ENCODE assay signal across 11 mouse cellular contexts in the genomic region with DNA sequence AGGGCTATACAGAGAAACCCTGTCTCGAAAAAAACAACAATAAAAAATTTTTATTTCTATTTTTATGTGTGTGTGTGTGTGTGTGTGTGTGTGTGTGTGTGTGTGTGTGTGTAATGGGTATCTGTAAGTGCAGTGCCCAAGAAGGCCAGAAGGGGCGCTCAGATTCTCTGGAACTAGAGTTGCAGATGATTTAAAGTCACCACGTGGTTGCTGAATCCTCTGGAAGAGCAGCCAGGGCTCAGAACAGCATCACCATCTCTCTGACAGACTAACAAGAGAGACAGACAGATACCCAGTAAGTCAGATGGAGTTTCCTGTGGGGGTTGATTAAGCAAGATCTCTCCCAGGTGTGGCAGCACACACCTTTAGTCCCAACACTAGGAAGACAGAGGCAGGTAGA. TPM values are rescaled to one million over a fixed set of nuclear protein-coding genes. Genes with fewer than 3 reads are reported as not detected.
DNase-seq lines count a peak whose midpoint lies in the region; ATAC-seq and TF ChIP-seq lines count a peak whose summit lies in the region.
"Had no signal": no experiment of that assay in that cellular context is flagged by ENCODE, and none has a peak within 500 bp of the region (broad histone marks: within the 10 kb centered on the region; RNA-seq: fewer than 3 reads in every experiment).

No protein-coding gene starts in this region.

- no peaks in the 10 kb centered on the region for H3K27me3 ChIP-seq in forebrain, embryonic 11.5 days (ENCODE audit: control insufficient read depth, insufficient read depth, low read length)
- H3K27me3 ChIP-seq in forebrain, embryonic 14.5 days (replicated peaks; ENCODE audit: control insufficient read depth, insufficient read depth, low read length) = no peaks in the 10 kb centered on the region
- H3K27me3 ChIP-seq in lung, postnatal 0 days (replicated peaks; ENCODE audit: insufficient read depth, low read length) = no peaks in the 10 kb centered on the region
- H3K27me3 ChIP-seq: embryonic facial prominence, embryonic 15.5 days; kidney, embryonic 15.5 days had no signal

- no peak for ATAC-seq in forebrain, embryonic 11.5 days (replicated peaks; ENCODE audit: low FRiP score)
- no peak for ATAC-seq in forebrain, embryonic 14.5 days
- no peak for ATAC-seq in lung, postnatal 0 days

- intact Hi-C loops in left cerebral cortex, postnatal 25 days (cut with DNase I) = loop anchor here (5.0 kb wide), 1 partner anchor 68 kb away; no protein-coding TSS in a partner anchor

- H3K9ac ChIP-seq in forebrain, embryonic 11.5 days (ENCODE audit: low read length) = no peak overlapping the region
- no peak overlapping the region for H3K9ac ChIP-seq in forebrain, embryonic 14.5 days (ENCODE audit: low read length)
- H3K9ac ChIP-seq in lung, postnatal 0 days (replicated peaks; ENCODE audit: low read depth) = no peak overlapping the region
- H3K9ac ChIP-seq: embryonic facial prominence, embryonic 15.5 days; kidney, embryonic 15.5 days had no signal

- no peaks in the 10 kb centered on the region for H3K36me3 ChIP-seq in forebrain, embryonic 11.5 days (ENCODE audit: control insufficient read depth, insufficient read depth, low read length)
- H3K36me3 ChIP-seq in forebrain, embryonic 14.5 days (ENCODE audit: control insufficient read depth, insufficient read depth, low read length) = no peaks in the 10 kb centered on the region
- no peaks in the 10 kb centered on the region for H3K36me3 ChIP-seq in lung, postnatal 0 days (ENCODE audit: insufficient read depth, low read length)
- H3K36me3 ChIP-seq: embryonic facial prominence, embryonic 15.5 days; kidney, embryonic 15.5 days; limb, embryonic 10.5 days had no signal

- no peaks in the 10 kb centered on the region for H3K4me1 ChIP-seq in forebrain, embryonic 11.5 days (replicated peaks; ENCODE audit: control insufficient read depth, insufficient read depth, low read length)
- H3K4me1 ChIP-seq in forebrain, embryonic 14.5 days (ENCODE audit: control insufficient read depth, insufficient read depth, low read length) = no peaks in the 10 kb centered on the region
- H3K4me1 ChIP-seq in lung, postnatal 0 days (ENCODE audit: insufficient read depth, low read depth, low read length) = no peaks in the 10 kb centered on the region

- no peaks in the 10 kb centered on the region for H3K9me3 ChIP-seq in forebrain, embryonic 11.5 days (ENCODE audit: control insufficient read depth, low read length)
- no peaks in the 10 kb centered on the region for H3K9me3 ChIP-seq in forebrain, embryonic 14.5 days (replicated peaks; ENCODE audit: control insufficient read depth, low read length)
- H3K9me3 ChIP-seq in lung, postnatal 0 days (ENCODE audit: low read length) = no peaks in the 10 kb centered on the region
- H3K9me3 ChIP-seq: embryonic facial prominence, embryonic 15.5 days; kidney, embryonic 15.5 days; limb, embryonic 10.5 days had no signal

- peak; percentile 48 for DNase-seq in forebrain, embryonic 11.5 days (ENCODE audit: low spot score)
- no peak for DNase-seq in forebrain, embryonic 14.5 days (ENCODE audit: low spot score)
- no peak for DNase-seq in lung, postnatal 0 days (ENCODE audit: low spot score)
- no peak for DNase-seq in lung, postnatal 14 days
- DNase-seq in B cell, adult 2 months = peak; percentile 53 to 56
- peak; percentile 43 for DNase-seq in brain, adult 2 months (ENCODE audit: low read depth, low spot score)
- no peak for DNase-seq in urinary bladder, postnatal 14 days (ENCODE audit: low spot score)
- no peak for DNase-seq in left cerebral cortex, postnatal 25 days (ENCODE audit: low spot score in 2 of 2)

- TF ChIP-seq EP300 in lung, postnatal 0 days (IDR thresholded peaks at IDR 0.05) = no peak

- H3K27ac ChIP-seq in forebrain, embryonic 11.5 days (ENCODE audit: low read depth, low read length) = no peak overlapping the region
- no peak overlapping the region for H3K27ac ChIP-seq in forebrain, embryonic 14.5 days (ENCODE audit: low read depth, low read length)
- H3K27ac ChIP-seq in lung, postnatal 0 days (ENCODE audit: low read length) = no peak overlapping the region
- H3K27ac ChIP-seq: embryonic facial prominence, embryonic 15.5 days; limb, embryonic 10.5 days had no signal

- TF ChIP-seq CTCF in lung, postnatal 0 days (IDR thresholded peaks at IDR 0.05) = peak; percentile 20; the same call in 1 of the 2 replicates

- no peak overlapping the region for H3K4me3 ChIP-seq in forebrain, embryonic 11.5 days (ENCODE audit: low read depth, low read length)
- no peak overlapping the region for H3K4me3 ChIP-seq in forebrain, embryonic 14.5 days (ENCODE audit: low read depth, low read length)
- no peak overlapping the region for H3K4me3 ChIP-seq in lung, postnatal 0 days (ENCODE audit: low read depth, low read length)

- H3K4me2 ChIP-seq in forebrain, embryonic 11.5 days (ENCODE audit: low read depth, low read length, severe bottlenecking) = no peak overlapping the region
- H3K4me2 ChIP-seq in forebrain, embryonic 14.5 days (ENCODE audit: low read length) = no peak overlapping the region
- H3K4me2 ChIP-seq in lung, postnatal 0 days (replicated peaks; ENCODE audit: low read depth, low read length) = no peak overlapping the region

- WGBS in forebrain, embryonic 11.5 days = 59% methylated on average over 3 of the region's 3 CpGs
- 54% methylated on average over 3 of the region's 3 CpGs for WGBS in forebrain, embryonic 14.5 days
- WGBS in lung, postnatal 0 days = 52% methylated on average over 3 of the region's 3 CpGs

RNA-seq across cellular contexts. Expression of gene Keap1, which starts 19.3 kb away (rescaled TPM):
- 35.9 and 41.3 TPM in 2 replicates for polyA plus RNA-seq in forebrain, embryonic 11.5 days (2014; fragmentation: Nextera tagmentation; extraction: Ambion mirVana)
- polyA plus RNA-seq in forebrain, embryonic 14.5 days (2014; fragmentation: Nextera tagmentation; extraction: Ambion mirVana) = 34.7 and 39.1 TPM in 2 replicates
- 44.7 and 45.9 TPM in 2 replicates for polyA plus RNA-seq in lung, postnatal 0 days (2015; fragmentation: Nextera tagmentation; extraction: Ambion mirVana)
- 10 to 100 TPM; 49.2 to 51.0 TPM for total RNA-seq in left cerebral cortex, postnatal 25 days (2021)

RNA-seq across cellular contexts. Expression of gene S1pr5, which starts 28.4 kb away (rescaled TPM):
- 0.09 and 0.11 TPM in 2 replicates for polyA plus RNA-seq in forebrain, embryonic 11.5 days (2014; fragmentation: Nextera tagmentation; extraction: Ambion mirVana)
- 0.94 and 1.4 TPM in 2 replicates for polyA plus RNA-seq in forebrain, embryonic 14.5 days (2014; fragmentation: Nextera tagmentation; extraction: Ambion mirVana)
- 0.12 and 0.13 TPM in 2 replicates for polyA plus RNA-seq in lung, postnatal 0 days (2015; fragmentation: Nextera tagmentation; extraction: Ambion mirVana)
- total RNA-seq in left cerebral cortex, postnatal 25 days (2021) = 1 to 10 TPM; 7.8 to 8.3 TPM
- polyA plus RNA-seq: kidney, embryonic 15.5 days had no signal

RNA-seq across cellular contexts. Expression of gene Atg4d, which starts 45.3 kb away (rescaled TPM):
- polyA plus RNA-seq in forebrain, embryonic 11.5 days (2014; fragmentation: Nextera tagmentation; extraction: Ambion mirVana) = 55.7 and 57.9 TPM in 2 replicates
- polyA plus RNA-seq in forebrain, embryonic 14.5 days (2014; fragmentation: Nextera tagmentation; extraction: Ambion mirVana) = 45.7 and 53.1 TPM in 2 replicates
- 36.4 and 40.0 TPM in 2 replicates for polyA plus RNA-seq in lung, postnatal 0 days (2015; fragmentation: Nextera tagmentation; extraction: Ambion mirVana)
- total RNA-seq in left cerebral cortex, postnatal 25 days (2021) = 10 to 100 TPM; 40.7 to 49.2 TPM

RNA-seq across cellular contexts. Expression of gene Pde4a, which starts 54.3 kb away (rescaled TPM):
- polyA plus RNA-seq in forebrain, embryonic 11.5 days (2014; fragmentation: Nextera tagmentation; extraction: Ambion mirVana) = 7.0 and 8.4 TPM in 2 replicates
- 17.3 and 22.4 TPM in 2 replicates for polyA plus RNA-seq in forebrain, embryonic 14.5 days (2014; fragmentation: Nextera tagmentation; extraction: Ambion mirVana)
- 3.9 and 4.7 TPM in 2 replicates for polyA plus RNA-seq in lung, postnatal 0 days (2015; fragmentation: Nextera tagmentation; extraction: Ambion mirVana)
- 10 to 100 TPM; 88.9 to 94.4 TPM for total RNA-seq in left cerebral cortex, postnatal 25 days (2021)

Comparison
In these comparisons a context has a peak if more than half of its experiments do, and no peak if none do; other contexts are left out.
1. DNase-seq: peak in forebrain, embryonic 11.5 days (single experiment), B cell, adult 2 months (2 of 2) and brain, adult 2 months (single experiment); none in forebrain, embryonic 14.5 days (single experiment), lung, postnatal 0 days (single experiment), lung, postnatal 14 days (single experiment), urinary bladder, postnatal 14 days (single experiment) and left cerebral cortex, postnatal 25 days (0 of 2).